Comparison of ENCODE assay signal across 8 mouse cellular contexts in the genomic region with DNA sequence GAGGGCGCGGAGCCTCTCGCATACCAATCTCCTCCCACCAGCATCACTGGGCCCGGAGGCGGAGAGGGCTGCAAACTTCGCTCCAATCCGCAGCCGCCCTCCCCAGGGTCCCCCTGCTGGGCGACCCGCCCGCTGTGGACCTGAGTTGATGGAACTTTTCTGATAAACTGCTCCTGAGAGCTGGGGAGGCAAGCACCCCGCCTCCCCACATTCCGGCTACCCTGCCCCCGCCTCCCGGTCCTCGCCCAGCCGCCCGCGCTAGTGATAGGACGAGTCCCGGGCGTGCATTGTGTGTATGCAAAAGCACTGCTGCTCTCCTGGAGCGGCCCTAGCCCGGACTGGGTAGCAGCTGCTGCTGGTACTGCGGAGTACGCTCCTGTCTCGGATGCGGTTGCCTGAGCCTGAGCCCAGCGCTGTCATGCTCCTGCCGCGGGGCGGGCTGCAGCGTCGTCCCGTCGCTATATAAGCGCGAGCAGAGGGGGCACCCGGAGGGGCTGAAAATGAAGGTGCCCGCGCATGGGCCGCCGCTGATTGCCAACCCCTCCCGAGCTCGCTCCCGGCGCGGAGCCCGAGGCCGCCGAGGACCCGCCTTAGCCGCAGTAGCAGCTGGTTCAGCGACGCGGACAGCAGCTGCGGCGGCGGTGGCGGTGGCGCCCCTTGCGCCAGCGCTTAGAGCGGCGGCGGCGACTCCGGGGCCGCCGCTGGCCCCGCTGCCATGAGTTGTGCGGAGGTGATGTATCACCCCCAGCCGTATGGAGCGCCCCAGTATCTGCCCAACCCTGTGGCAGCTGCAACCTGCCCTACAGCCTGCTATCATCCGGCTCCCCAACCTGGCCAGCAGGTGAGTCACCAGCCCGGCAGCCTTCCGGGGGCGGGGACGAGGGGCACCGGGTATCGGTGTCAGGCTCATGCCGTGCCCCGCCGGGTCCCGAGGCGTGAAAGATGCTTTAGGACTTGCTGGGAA. TPM values are rescaled to one million over a fixed set of nuclear protein-coding genes. Genes with fewer than 3 reads are reported as not detected.
A peak's percentile ranks its signal among the peaks of the same experiment; 100 is the strongest.
DNase-seq lines count a peak whose midpoint lies in the region; ATAC-seq and TF ChIP-seq lines count a peak whose summit lies in the region.

A gene (plus strand): TSS at position 340 of the 964 bp plus-strand sequence.

- TF ChIP-seq POLR2A in liver, adult 2 months (IDR thresholded peaks at IDR 0.05; ENCODE audit: extremely low read depth, insufficient read depth, low read length), result no peak

- H3K4me1 ChIP-seq in embryonic facial prominence, embryonic 15.5 days, result no peaks in the 10 kb centered on the region
- peaks cover 5% of the 10 kb centered on the region for H3K4me1 ChIP-seq in heart, embryonic 10.5 days
- H3K4me1 ChIP-seq in kidney, embryonic 14.5 days (ENCODE audit: control insufficient read depth, insufficient read depth, low read length), result no peaks in the 10 kb centered on the region
- H3K4me1 ChIP-seq in liver, adult 2 months (ENCODE audit: control insufficient read depth, insufficient read depth, low read length), result no peaks in the 10 kb centered on the region
- no peaks in the 10 kb centered on the region; the same call in 1 of the 2 replicates for H3K4me1 ChIP-seq in midbrain, postnatal 0 days (ENCODE audit: insufficient read depth, low read length)

- H3K9ac ChIP-seq in embryonic facial prominence, embryonic 15.5 days, result peak within 1 kb of the TSS; percentile 84
- H3K9ac ChIP-seq in kidney, embryonic 14.5 days (ENCODE audit: low read depth, low read length), result peak within 1 kb of the TSS; percentile 60
- peak within 1 kb of the TSS; percentile 21; the same call in 1 of the 2 replicates for H3K9ac ChIP-seq in liver, adult 2 months (ENCODE audit: low read depth, low read length)
- peak within 1 kb of the TSS; percentile 59 for H3K9ac ChIP-seq in midbrain, postnatal 0 days (replicated peaks; ENCODE audit: low read length, poor library complexity, severe bottlenecking)

- peak within 1 kb of the TSS; percentile 77 for H3K4me3 ChIP-seq in embryonic facial prominence, embryonic 15.5 days (replicated peaks)
- H3K4me3 ChIP-seq in heart, embryonic 10.5 days, result peak within 1 kb of the TSS; percentile 76
- peak within 1 kb of the TSS; percentile 67 for H3K4me3 ChIP-seq in kidney, embryonic 14.5 days (ENCODE audit: low read length)
- peak within 1 kb of the TSS; percentile 52 for H3K4me3 ChIP-seq in liver, adult 2 months (ENCODE audit: insufficient read depth, low read depth, low read length)
- H3K4me3 ChIP-seq in midbrain, postnatal 0 days (ENCODE audit: low read depth, low read length), result peak within 1 kb of the TSS; percentile 70

- H3K4me2 ChIP-seq in embryonic facial prominence, embryonic 15.5 days (replicated peaks), result peak within 1 kb of the TSS; percentile 75
- peak within 1 kb of the TSS; percentile 92 for H3K4me2 ChIP-seq in kidney, embryonic 14.5 days (replicated peaks; ENCODE audit: low read depth, low read length)
- peak within 1 kb of the TSS; percentile 89 for H3K4me2 ChIP-seq in midbrain, postnatal 0 days (ENCODE audit: low read depth, low read length, poor library complexity, severe bottlenecking)

- no peaks in the 10 kb centered on the region for H3K79me2 ChIP-seq in liver, adult 2 months (ENCODE audit: control insufficient read depth, insufficient read depth, low read length)

- H3K27me3 ChIP-seq in embryonic facial prominence, embryonic 15.5 days, result no peaks in the 10 kb centered on the region
- peaks cover 10% of the 10 kb centered on the region; the same call in 1 of the 2 replicates for H3K27me3 ChIP-seq in heart, embryonic 10.5 days (ENCODE audit: insufficient read depth, poor library complexity, severe bottlenecking)
- H3K27me3 ChIP-seq in kidney, embryonic 14.5 days (ENCODE audit: control insufficient read depth, insufficient read depth, low read length), result 0 out of 2 replicates have a peak, but pooled peaks cover 6% of the 10 kb centered on the region
- peaks cover 2% of the 10 kb centered on the region; the same call in 1 of the 2 replicates for H3K27me3 ChIP-seq in liver, adult 2 months (ENCODE audit: control insufficient read depth, insufficient read depth, low read length)
- H3K27me3 ChIP-seq in midbrain, postnatal 0 days (ENCODE audit: insufficient read depth, low read length), result 0 out of 2 replicates have a peak, but pooled peaks cover 3% of the 10 kb centered on the region

- no peaks in the 10 kb centered on the region for H3K36me3 ChIP-seq in embryonic facial prominence, embryonic 15.5 days
- no peaks in the 10 kb centered on the region for H3K36me3 ChIP-seq in heart, embryonic 10.5 days
- H3K36me3 ChIP-seq in kidney, embryonic 14.5 days (ENCODE audit: control insufficient read depth, insufficient read depth, low read length), result no peaks in the 10 kb centered on the region
- H3K36me3 ChIP-seq in liver, adult 2 months (ENCODE audit: control insufficient read depth, insufficient read depth, low read length), result no peaks in the 10 kb centered on the region
- no peaks in the 10 kb centered on the region for H3K36me3 ChIP-seq in midbrain, postnatal 0 days (ENCODE audit: insufficient read depth, low read length)

- WGBS in embryonic facial prominence, embryonic 15.5 days, result under 1% methylated on average over 86 of the region's 86 CpGs
- WGBS in heart, embryonic 10.5 days, result under 1% methylated on average over 82 of the region's 86 CpGs
- WGBS in kidney, embryonic 14.5 days, result under 1% methylated on average over 84 of the region's 86 CpGs
- 1% methylated on average over 86 of the region's 86 CpGs for WGBS in liver, adult 2 months
- whole genome bisulfite sequencing in midbrain, postnatal 0 days, result under 1% methylated on average over 77 of the region's 86 CpGs

- H3K27ac ChIP-seq in embryonic facial prominence, embryonic 15.5 days (replicated peaks), result peak within 1 kb of the TSS; percentile 94
- peak within 1 kb of the TSS; percentile 69 for H3K27ac ChIP-seq in heart, embryonic 10.5 days
- H3K27ac ChIP-seq in kidney, embryonic 14.5 days (ENCODE audit: low read depth, low read length), result peak within 1 kb of the TSS; percentile 30; the same call in 1 of the 2 replicates
- H3K27ac ChIP-seq in liver, adult 2 months (replicated peaks; ENCODE audit: insufficient read depth, low read depth, low read length), result no peak within 1 kb of the TSS
- H3K27ac ChIP-seq in midbrain, postnatal 0 days (ENCODE audit: low read depth, low read length), result no peak within 1 kb of the TSS

- DNase-seq in left cerebral cortex, adult 18-20 months (ENCODE audit: low spot score in 2 of 2), result peak; percentile 26 to 37
- DNase-seq in left cerebral cortex, adult 11 months (ENCODE audit: low spot score), result no peak
- peak; percentile 86 for DNase-seq in heart, embryonic 10.5 days (ENCODE audit: low spot score)
- peak; percentile 17 for DNase-seq in liver, adult 2 months (ENCODE audit: extremely low read depth, low read depth, low spot score)
- DNase-seq in midbrain, postnatal 0 days (ENCODE audit: low spot score), result peak; percentile 72
- peak; percentile 67 for DNase-seq in testis, postnatal 14 days (ENCODE audit: low spot score)

- peak; percentile 94 for ATAC-seq in embryonic facial prominence, embryonic 15.5 days (ENCODE audit: insufficient number of reproducible peaks, low FRiP score, low TSS enrichment, low read depth)
- peak; percentile 99 for ATAC-seq in kidney, embryonic 14.5 days (ENCODE audit: low FRiP score, low TSS enrichment)
- peak; percentile 94 for ATAC-seq in midbrain, postnatal 0 days (ENCODE audit: low FRiP score)

- no peak; the same call in 1 of the 2 replicates for TF ChIP-seq CTCF in liver, adult 2 months (IDR thresholded peaks at IDR 0.05; ENCODE audit: low read depth, low read length)
- peak; percentile 35; the same call in 1 of the 2 replicates for TF ChIP-seq CTCF in midbrain, postnatal 0 days (IDR thresholded peaks at IDR 0.05)

- no peaks in the 10 kb centered on the region for H3K9me3 ChIP-seq in embryonic facial prominence, embryonic 15.5 days (replicated peaks)
- no peaks in the 10 kb centered on the region for H3K9me3 ChIP-seq in heart, embryonic 10.5 days
- peaks cover 5% of the 10 kb centered on the region; the same call in 1 of the 2 replicates for H3K9me3 ChIP-seq in kidney, embryonic 14.5 days (ENCODE audit: control insufficient read depth, low read length)
- H3K9me3 ChIP-seq in midbrain, postnatal 0 days (ENCODE audit: low read length), result no peaks in the 10 kb centered on the region

RNA-seq across cellular contexts. Expression of the gene that starts here (rescaled TPM):
- 1 to 10 TPM; 2.0 to 2.1 TPM for total RNA-seq in left cerebral cortex, adult 18-20 months (2021)
- 66.2 and 69.2 TPM in 2 replicates for polyA plus RNA-seq in embryonic facial prominence, embryonic 15.5 days (2015; fragmentation: Nextera tagmentation; extraction: Ambion mirVana)
- polyA plus RNA-seq in heart, embryonic 10.5 days (2016; fragmentation: Nextera tagmentation; extraction: Ambion mirVana), result 1.5 and 2.3 TPM in 2 replicates
- 1.8 and 1.9 TPM in 2 replicates for polyA plus RNA-seq in kidney, embryonic 14.5 days (2014; fragmentation: Nextera tagmentation; extraction: Ambion mirVana)
- total RNA-seq in liver, adult 2 months (2014; rRNA removed), result 0.13 and 0.28 TPM in 2 replicates
- 0.33 and 0.41 TPM in 2 replicates for polyA plus RNA-seq in liver, adult 2 months (2012; rRNA removed)
- total RNA-seq in midbrain, postnatal 0 days (2014; rRNA removed), result 1.8 and 3.3 TPM in 2 replicates
- polyA plus RNA-seq in midbrain, postnatal 0 days (2015; fragmentation: Nextera tagmentation; extraction: Ambion mirVana), result 0.73 and 1.0 TPM in 2 replicates

Comparison
In these comparisons a context has a peak if more than half of its experiments do, and no peak if none do; other contexts are left out.
1. RNA of the gene that starts here (polyA plus RNA-seq): 66.2 to 69.2 TPM in embryonic facial prominence, embryonic 15.5 days; 1.5 to 2.3 TPM in heart, embryonic 10.5 days, 1.8 to 1.9 TPM in kidney, embryonic 14.5 days, 0.73 to 1.0 TPM in midbrain, postnatal 0 days and 0.33 to 0.41 TPM in liver, adult 2 months; every median in the first group is over 10 times any median in the second.
2. Peak in DNase-seq, H3K4me3 ChIP-seq and H3K9ac ChIP-seq in liver, adult 2 months; RNA of the gene not detected or under 1 TPM.
3. H3K27ac ChIP-seq: peak in embryonic facial prominence, embryonic 15.5 days (single experiment), heart, embryonic 10.5 days (single experiment) and kidney, embryonic 14.5 days (single experiment); none in liver, adult 2 months (single experiment) and midbrain, postnatal 0 days (single experiment).
4. H3K9ac ChIP-seq: peak in every context shown above with its lines; median percentile 84 in embryonic facial prominence, embryonic 15.5 days; 60 in kidney, embryonic 14.5 days; 59 in midbrain, postnatal 0 days; 21 in liver, adult 2 months.
5. Peak in every context shown above with its lines, with median percentiles within 50 percentile points of each other: ATAC-seq, H3K4me2 ChIP-seq and H3K4me3 ChIP-seq.